ENCODE assay signal across 31 mouse cellular contexts in genomic region chr5:115518214-115518613, GRCm38 (mm10). TPM values are rescaled to one million over a fixed set of nuclear protein-coding genes. Genes with fewer than 3 reads are reported as not detected.
"Had no signal": no experiment of that assay in that cellular context is flagged by ENCODE, and none has a peak within 500 bp of the region (broad histone marks: within the 10 kb centered on the region; RNA-seq: fewer than 3 reads in every experiment).

No protein-coding gene starts in this region.

RNA-seq across cellular contexts. Expression of gene Pla2g1b, which starts 52.2 kb away (rescaled TPM):
- total RNA-seq: left cerebral cortex, postnatal 10 days; left cerebral cortex, postnatal 14 days; left cerebral cortex, postnatal 25 days; left cerebral cortex, postnatal 36 days; left cerebral cortex, postnatal 4 days; megakaryocyte progenitor cell, adult 5-6 weeks; megakaryocyte, adult 5-6 weeks; megakaryocyte-erythroid progenitor cell, adult 5-6 weeks; midbrain, postnatal 0 days; monocyte, adult 5-6 weeks had no signal
- polyA plus RNA-seq: limb, embryonic 10.5 days; limb, embryonic 11.5 days; limb, embryonic 12.5 days; limb, embryonic 13.5 days; limb, embryonic 14.5 days; limb, embryonic 15.5 days; liver, adult 2 months; liver, embryonic 13.5 days; liver, embryonic 14.5 days; liver, embryonic 15.5 days; liver, embryonic 16.5 days; liver, postnatal 0 days; macrophage; midbrain, embryonic 12.5 days; midbrain, embryonic 13.5 days; midbrain, embryonic 14.5 days; midbrain, embryonic 15.5 days; midbrain, embryonic 16.5 days; midbrain, postnatal 0 days; myocyte; neural tube, embryonic 11.5 days; neural tube, embryonic 12.5 days had no signal
